Mouse (Mus musculus): Measurements from ENCODE around the gene Zfp808. TPM values are rescaled to one million over a fixed set of nuclear protein-coding genes. Genes with fewer than 3 reads are reported as not detected.
"Not testable (repeated sequence)": the region's sequence is repeated elsewhere in the genome, so short reads cannot be mapped to it uniquely, and the experiment has no call there.

The Zfp808 gene
- 1 to 10 TPM; 2.3 to 2.5 TPM for total RNA-seq (2021)

DNA sequence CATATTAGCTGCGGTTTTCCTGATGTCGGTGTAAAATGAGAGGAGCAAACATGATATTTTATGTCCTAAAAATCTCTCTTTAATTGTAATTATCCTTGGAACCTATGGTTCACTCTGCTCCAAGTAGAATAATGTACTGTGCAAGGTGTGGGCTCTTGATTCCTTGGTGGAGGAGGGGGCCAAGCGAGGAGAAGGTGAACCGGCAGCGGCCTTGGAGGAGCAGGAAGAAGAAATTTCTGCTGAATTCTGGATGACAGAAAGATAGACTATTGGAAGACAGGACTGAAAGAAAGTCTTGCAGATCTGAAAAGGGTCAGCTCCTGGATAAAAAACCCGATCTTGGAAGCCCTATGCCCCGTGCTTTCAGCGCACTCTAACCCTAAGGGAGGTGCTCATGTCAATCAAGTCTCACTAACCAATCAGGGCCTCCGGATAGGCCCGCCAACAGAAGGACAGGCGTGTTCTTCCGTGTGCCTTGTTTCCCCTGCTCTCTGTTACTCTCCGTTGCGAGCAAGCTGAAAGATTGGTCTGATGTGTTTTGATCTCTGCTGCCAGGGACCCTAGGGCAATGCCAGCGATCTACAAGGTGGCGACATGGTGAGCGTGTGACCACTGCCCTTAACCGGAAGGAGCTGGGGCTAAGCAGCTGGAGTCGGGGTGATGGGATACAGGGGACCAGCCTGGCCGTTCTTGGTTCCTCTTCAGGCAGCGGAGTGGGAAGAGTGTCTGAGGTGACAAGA is at the start of gene Zfp808:
Gene Zfp808 (plus strand): TSS at position 455 of the 740 bp plus-strand sequence.
- peak; percentile 42 for DNase-seq (ENCODE audit: low spot score)
- intact Hi-C loops (cut with DNase I), result not testable (repeated sequence)

GRCm38 (mm10) chr13:62098786-62099185 is 30.9 kb upstream of the Zfp808 start:
- DNase-seq (ENCODE audit: low spot score); intact Hi-C loops (cut with DNase I): not testable (repeated sequence)

DNA sequence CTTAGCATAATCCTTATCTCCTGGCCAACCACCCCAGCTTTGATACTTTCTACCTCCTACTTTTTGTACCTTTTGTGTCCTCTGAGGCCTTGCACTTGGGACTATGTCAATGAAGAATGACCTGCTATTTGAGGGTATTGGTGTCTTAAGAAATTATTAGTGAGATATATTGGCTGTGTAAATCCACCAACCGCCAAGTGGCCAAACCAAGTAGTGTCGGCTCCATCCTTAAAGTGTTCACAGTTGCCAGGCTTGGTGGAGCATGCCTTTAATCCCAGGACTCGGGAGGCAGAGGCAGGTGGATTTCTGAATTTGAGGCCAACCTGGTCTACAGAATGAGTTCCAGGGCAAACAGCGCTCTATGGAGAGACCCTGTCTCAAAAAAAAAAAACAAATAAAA is 30.2 kb upstream of the Zfp808 start:
- DNase-seq (ENCODE audit: low spot score); intact Hi-C loops (cut with DNase I): not testable (repeated sequence)

DNA sequence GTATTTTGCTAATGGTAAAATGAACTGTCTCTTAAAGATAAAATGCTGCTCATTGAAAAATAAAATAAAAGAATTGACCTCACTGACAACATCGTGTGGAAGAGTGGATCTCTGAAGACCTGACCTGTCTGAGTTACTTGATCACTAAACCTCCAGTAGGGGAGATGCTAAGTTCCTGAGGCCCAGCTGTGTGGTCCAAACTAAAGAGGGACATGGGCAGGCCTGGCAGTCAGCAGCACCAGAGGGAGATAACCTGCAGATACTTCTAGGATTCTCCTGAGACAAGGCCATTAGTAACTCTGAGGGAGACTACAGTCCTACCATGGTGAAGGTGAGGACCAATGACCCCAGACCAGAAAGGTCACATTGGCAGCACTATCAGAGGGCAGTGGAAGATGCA is 27.3 kb upstream of the Zfp808 start:
- DNase-seq (ENCODE audit: low spot score); intact Hi-C loops (cut with DNase I): not testable (repeated sequence)

DNA sequence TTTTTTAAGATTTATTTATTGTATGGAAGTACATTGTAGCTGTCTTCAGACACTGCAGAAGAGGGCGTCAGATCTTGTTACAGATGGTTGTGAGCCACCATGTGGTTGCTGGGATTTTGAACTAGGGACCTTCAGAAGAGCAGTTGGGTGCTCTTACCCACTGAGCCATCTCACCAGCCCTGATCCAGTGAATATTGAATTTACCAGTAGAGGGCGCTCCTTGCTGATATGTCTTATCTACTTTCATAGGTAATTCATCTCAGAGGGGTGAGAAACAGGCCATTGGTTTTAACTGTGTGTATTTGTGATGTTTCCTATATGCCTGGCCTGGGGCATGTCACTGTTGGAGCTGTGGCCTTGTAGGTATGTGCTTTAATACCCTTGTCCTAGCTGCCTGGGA is 13.8 kb upstream of the Zfp808 start:
- intact Hi-C loops (cut with DNase I); DNase-seq (ENCODE audit: low spot score): not testable (repeated sequence)

DNA sequence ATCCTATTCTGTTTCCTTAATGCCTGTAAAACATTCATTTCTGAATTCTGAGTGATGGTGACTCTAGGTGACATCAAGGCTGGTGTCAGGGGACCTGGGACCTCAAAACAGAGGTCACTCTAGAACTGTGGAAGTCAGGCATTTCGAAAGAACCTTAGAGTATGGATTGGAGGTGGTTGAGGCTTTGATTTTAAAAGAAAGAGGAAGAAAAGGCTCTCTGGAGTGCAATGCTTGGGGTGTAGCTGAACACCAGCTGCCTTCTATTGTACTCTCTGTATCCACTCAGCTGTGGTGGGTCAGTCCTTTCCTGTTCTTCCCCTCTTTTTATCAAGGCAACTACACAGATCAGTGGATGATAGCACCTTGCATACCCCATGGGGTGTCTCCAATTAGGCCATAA is 8.1 kb upstream of the Zfp808 start:
- DNase-seq (ENCODE audit: low spot score); intact Hi-C loops (cut with DNase I): not testable (repeated sequence)

GRCm38 (mm10) chr13:62181835-62182755 is 52.4 kb downstream of the Zfp808 start:
- DNase-seq (ENCODE audit: low spot score); intact Hi-C loops (cut with DNase I): not testable (repeated sequence)

GRCm38 (mm10) chr13:62245264-62245663 is 115.6 kb downstream of the Zfp808 start:
- intact Hi-C loops (cut with DNase I), result no loop called here
- no peak for DNase-seq (ENCODE audit: low spot score)

GRCm38 (mm10) chr13:62255226-62255625 is 125.5 kb downstream of the Zfp808 start:
- intact Hi-C loops (cut with DNase I), result not testable (repeated sequence)

GRCm38 (mm10) chr13:62263392-62263791 is 133.7 kb downstream of the Zfp808 start:
- no peak for DNase-seq (ENCODE audit: low spot score)
- intact Hi-C loops (cut with DNase I), result no loop called here

More at GRCm38 (mm10) chr13:62255226-62255625, 125.5 kb downstream of the Zfp808 start:
- DNase-seq (ENCODE audit: low spot score), result not testable (repeated sequence)

Measured in heart, postnatal 25 days (tissue).